In genomic region chr17:32608055-32608454, GRCm38 (mm10) we compare ENCODE assay signal across 21 mouse cellular contexts. TPM values are rescaled to one million over a fixed set of nuclear protein-coding genes. Genes with fewer than 3 reads are reported as not detected.
DNase-seq lines count a peak whose midpoint lies in the region; ATAC-seq and TF ChIP-seq lines count a peak whose summit lies in the region.
"Had no signal": no experiment of that assay in that cellular context is flagged by ENCODE, and none has a peak within 500 bp of the region (broad histone marks: within the 10 kb centered on the region; RNA-seq: fewer than 3 reads in every experiment).

No protein-coding gene starts in this region.

- H3K4me1 ChIP-seq in embryonic facial prominence, embryonic 14.5 days (ENCODE audit: control insufficient read depth, insufficient read depth, low read length), result no peaks in the 10 kb centered on the region
- no peaks in the 10 kb centered on the region for H3K4me1 ChIP-seq in embryonic facial prominence, embryonic 10.5 days
- peaks cover 38% of the 10 kb centered on the region for H3K4me1 ChIP-seq in bone marrow macrophage, adult 2 months (ENCODE audit: control insufficient read depth, insufficient read depth, low read length)
- H3K4me1 ChIP-seq: kidney, embryonic 15.5 days; liver, embryonic 15.5 days had no signal

- H3K27ac ChIP-seq in embryonic facial prominence, embryonic 14.5 days (replicated peaks; ENCODE audit: low read depth, low read length), result no peak overlapping the region
- no peak overlapping the region for H3K27ac ChIP-seq in embryonic facial prominence, embryonic 10.5 days (replicated peaks)
- H3K27ac ChIP-seq in bone marrow macrophage, adult 2 months (ENCODE audit: insufficient read depth, low read depth, low read length), result peak overlapping the region; percentile 75
- H3K27ac ChIP-seq in macrophage, result peak overlapping the region; percentile 43
- H3K27ac ChIP-seq: heart, adult 2 months; kidney, embryonic 15.5 days; liver, embryonic 15.5 days had no signal

- peak; percentile 1 for DNase-seq in embryonic facial prominence, embryonic 14.5 days (ENCODE audit: low spot score)
- no peak for DNase-seq in embryonic facial prominence, embryonic 10.5 days (ENCODE audit: low spot score)
- peak; percentile 27 for DNase-seq in layer of hippocampus, adult 9-11 months
- no peak for DNase-seq in layer of hippocampus, postnatal 10 days (ENCODE audit: low spot score in 2 of 2)
- DNase-seq in cerebellum, postnatal 36 days, result no peak
- no peak for DNase-seq in ovary, adult 18-20 months (ENCODE audit: low spot score)
- DNase-seq: adrenal gland, postnatal 36 days; left cerebral cortex, postnatal 4 days had no signal

- no peak overlapping the region for H3K9ac ChIP-seq in embryonic facial prominence, embryonic 14.5 days (ENCODE audit: low read depth, low read length)
- H3K9ac ChIP-seq: kidney, embryonic 15.5 days; liver, embryonic 15.5 days had no signal

- no peak for ATAC-seq in embryonic facial prominence, embryonic 14.5 days (ENCODE audit: low read depth)
- ATAC-seq: forebrain, embryonic 14.5 days; inflammation-experienced regulatory T-cells, adult 6 months had no signal

- no peak overlapping the region for H3K4me3 ChIP-seq in embryonic facial prominence, embryonic 14.5 days (ENCODE audit: low read depth, low read length)
- no peak overlapping the region for H3K4me3 ChIP-seq in embryonic facial prominence, embryonic 10.5 days
- no peak overlapping the region for H3K4me3 ChIP-seq in bone marrow macrophage, adult 2 months (ENCODE audit: insufficient read depth, low read length)
- no peak overlapping the region for H3K4me3 ChIP-seq in macrophage (ENCODE audit: inconsistent target)
- H3K4me3 ChIP-seq: heart, adult 2 months; kidney, embryonic 15.5 days; liver, embryonic 15.5 days had no signal

- no peak for TF ChIP-seq POLR2A in bone marrow macrophage, adult 2 months (IDR thresholded peaks at IDR 0.05; ENCODE audit: borderline replicate concordance, low read depth, low read length)

- H3K79me2 ChIP-seq in macrophage (ENCODE audit: inconsistent target), result no peaks in the 10 kb centered on the region

- no peaks in the 10 kb centered on the region for H3K27me3 ChIP-seq in embryonic facial prominence, embryonic 14.5 days (replicated peaks; ENCODE audit: control insufficient read depth, insufficient read depth, low read length)
- H3K27me3 ChIP-seq in embryonic facial prominence, embryonic 10.5 days (replicated peaks; ENCODE audit: low read depth, poor library complexity, severe bottlenecking), result no peaks in the 10 kb centered on the region
- H3K27me3 ChIP-seq: kidney, embryonic 15.5 days; liver, embryonic 15.5 days had no signal

- no peak for TF ChIP-seq CTCF in bone marrow macrophage, adult 2 months (IDR thresholded peaks at IDR 0.05; ENCODE audit: low read depth, low read length)

- no peaks in the 10 kb centered on the region for H3K36me3 ChIP-seq in embryonic facial prominence, embryonic 14.5 days (ENCODE audit: control insufficient read depth, insufficient read depth, low read length)
- no peaks in the 10 kb centered on the region for H3K36me3 ChIP-seq in embryonic facial prominence, embryonic 10.5 days (replicated peaks)
- no peaks in the 10 kb centered on the region for H3K36me3 ChIP-seq in macrophage (ENCODE audit: inconsistent target)
- H3K36me3 ChIP-seq: kidney, embryonic 15.5 days; liver, embryonic 15.5 days had no signal

- H3K4me2 ChIP-seq in embryonic facial prominence, embryonic 14.5 days (ENCODE audit: low read depth, low read length), result no peak overlapping the region
- H3K4me2 ChIP-seq: kidney, embryonic 15.5 days; liver, embryonic 15.5 days had no signal

- no peaks in the 10 kb centered on the region for H3K9me3 ChIP-seq in embryonic facial prominence, embryonic 14.5 days (ENCODE audit: control insufficient read depth, low read length)
- H3K9me3 ChIP-seq in embryonic facial prominence, embryonic 10.5 days, result no peaks in the 10 kb centered on the region
- H3K9me3 ChIP-seq: kidney, embryonic 15.5 days; liver, embryonic 15.5 days had no signal

- WGBS in embryonic facial prominence, embryonic 14.5 days, result 76% methylated on average over 1 of the region's 1 CpGs
- 72% methylated on average over 1 of the region's 1 CpGs for WGBS in embryonic facial prominence, embryonic 10.5 days
- WGBS in macrophage (ENCODE audit: missing documents), result 6% methylated on average over 1 of the region's 1 CpGs

RNA-seq across cellular contexts. Expression of gene Cyp4f37, which starts 13.1 kb away (rescaled TPM):
- polyA plus RNA-seq in embryonic facial prominence, embryonic 14.5 days (2014; fragmentation: Nextera tagmentation; extraction: Ambion mirVana), result not detected in 2 replicates
- not detected in 2 replicates for polyA plus RNA-seq in embryonic facial prominence, embryonic 10.5 days (2016; fragmentation: Nextera tagmentation; extraction: Ambion mirVana)
- not detected for total RNA-seq in layer of hippocampus, postnatal 10 days (2021)
- polyA plus RNA-seq in bone marrow macrophage, adult 2 months (2012; ENCODE audit: insufficient read depth, insufficient read length, missing spikeins), result 0.48 TPM in 1 of 2 replicates, not detected in the other
- not detected for total RNA-seq in macrophage (2018; cell fraction: chromatin; rRNA removed)
- under 1 TPM in 2 of 26 experiments, not detected in 24; 0.06 to 0.08 TPM for total RNA-seq in macrophage (2018; cell fraction: cytosol; rRNA removed)
- total RNA-seq in macrophage (2018; cell fraction: nucleus; rRNA removed), result not detected
- not detected in 3 replicates for polyA plus RNA-seq in macrophage (2018)
- total RNA-seq: adrenal gland, postnatal 36 days; gastrocnemius, adult 18-20 months; heart, adult 2 months; left cerebral cortex, postnatal 4 days; megakaryocyte-erythroid progenitor cell, adult 5-6 weeks had no signal
- polyA plus RNA-seq: forebrain, embryonic 14.5 days; heart, adult 2 months; hindbrain, embryonic 11.5 days; inflammation-experienced regulatory T-cells, adult 6 months; kidney, embryonic 15.5 days; liver, embryonic 15.5 days; stomach, embryonic 16.5 days had no signal

RNA-seq across cellular contexts. Expression of gene Cyp4f40, which starts 50.6 kb away (rescaled TPM):
- not detected in 2 replicates for polyA plus RNA-seq in embryonic facial prominence, embryonic 14.5 days (2014; fragmentation: Nextera tagmentation; extraction: Ambion mirVana)
- not detected in 2 replicates for polyA plus RNA-seq in embryonic facial prominence, embryonic 10.5 days (2016; fragmentation: Nextera tagmentation; extraction: Ambion mirVana)
- total RNA-seq in layer of hippocampus, postnatal 10 days (2021), result not detected
- not detected in 2 replicates for polyA plus RNA-seq in bone marrow macrophage, adult 2 months (2012; ENCODE audit: insufficient read depth, insufficient read length, missing spikeins)
- not detected for total RNA-seq in macrophage (2018; cell fraction: chromatin; rRNA removed)
- total RNA-seq in macrophage (2018; cell fraction: cytosol; rRNA removed), result not detected
- not detected for total RNA-seq in macrophage (2018; cell fraction: nucleus; rRNA removed)
- not detected in 3 replicates for polyA plus RNA-seq in macrophage (2018)
- total RNA-seq: adrenal gland, postnatal 36 days; gastrocnemius, adult 18-20 months; heart, adult 2 months; left cerebral cortex, postnatal 4 days; megakaryocyte-erythroid progenitor cell, adult 5-6 weeks; neutrophil, adult 5-6 weeks had no signal
- polyA plus RNA-seq: forebrain, embryonic 14.5 days; heart, adult 2 months; hindbrain, embryonic 11.5 days; inflammation-experienced regulatory T-cells, adult 6 months; kidney, embryonic 15.5 days; liver, embryonic 15.5 days; spleen, adult 2 months had no signal

Comparison
In these comparisons a context has a peak if more than half of its experiments do, and no peak if none do; other contexts are left out.
1. DNase-seq: peak in embryonic facial prominence, embryonic 14.5 days (single experiment) and layer of hippocampus, adult 9-11 months (single experiment); none in embryonic facial prominence, embryonic 10.5 days (single experiment), layer of hippocampus, postnatal 10 days (0 of 2), cerebellum, postnatal 36 days (0 of 2) and ovary, adult 18-20 months (single experiment).
2. H3K27ac ChIP-seq: peak in bone marrow macrophage, adult 2 months (single experiment) and macrophage (single experiment); none in embryonic facial prominence, embryonic 14.5 days (single experiment) and embryonic facial prominence, embryonic 10.5 days (single experiment).